8 mouse cellular contexts compared by ENCODE assay signal in genomic region chr19:55744576-55745191, GRCm38 (mm10). TPM values are rescaled to one million over a fixed set of nuclear protein-coding genes. Genes with fewer than 3 reads are reported as not detected.
DNase-seq lines count a peak whose midpoint lies in the region; ATAC-seq and TF ChIP-seq lines count a peak whose summit lies in the region.

No protein-coding gene starts in this region.

- DNase-seq in heart, postnatal 36 days: no peak
- DNase-seq in brain, embryonic 14.5 days (ENCODE audit: low read depth): peak; percentile 53
- DNase-seq in heart, postnatal 4 days: peak; percentile 44
- DNase-seq in right cerebral cortex, adult 18-20 months: no peak
- no peak for DNase-seq in left cerebral cortex, adult 18-20 months (ENCODE audit: low spot score in 2 of 2)
- DNase-seq in MN1 (ENCODE audit: low spot score): no peak

- H3K27ac ChIP-seq in heart, embryonic 11.5 days (ENCODE audit: low read depth, low read length): peak overlapping the region; percentile 93
- no peak overlapping the region; the same call in 1 of the 2 replicates for H3K27ac ChIP-seq in liver, embryonic 16.5 days (ENCODE audit: low read length)

- ATAC-seq in heart, embryonic 11.5 days (replicated peaks; ENCODE audit: insufficient number of reproducible peaks, low FRiP score, low TSS enrichment): no peak
- ATAC-seq in liver, embryonic 16.5 days (ENCODE audit: low read depth): no peak

- TF ChIP-seq POLR2A in brain, embryonic 14.5 days (IDR thresholded peaks at IDR 0.05; ENCODE audit: borderline replicate concordance, extremely low read depth, insufficient read depth, insufficient read length, poor library complexity, severe bottlenecking): no peak

- peak overlapping the region; percentile 93 for H3K9ac ChIP-seq in heart, embryonic 11.5 days (ENCODE audit: low read depth, low read length)
- no peak overlapping the region for H3K9ac ChIP-seq in liver, embryonic 16.5 days (ENCODE audit: low read depth, low read length)

- no peaks in the 10 kb centered on the region for H3K36me3 ChIP-seq in heart, embryonic 11.5 days (ENCODE audit: control insufficient read depth, insufficient read depth, low read length)
- H3K36me3 ChIP-seq in liver, embryonic 16.5 days (ENCODE audit: control insufficient read depth, insufficient read depth): no peaks in the 10 kb centered on the region

- WGBS in heart, embryonic 11.5 days (ENCODE audit: insufficient replicate concordance): 1% methylated on average over 21 of the region's 21 CpGs
- WGBS in liver, embryonic 16.5 days (ENCODE audit: insufficient replicate concordance): 7% methylated on average over 21 of the region's 21 CpGs

- H3K4me1 ChIP-seq in heart, embryonic 11.5 days (ENCODE audit: control insufficient read depth, insufficient read depth, low read length): peaks cover 53% of the 10 kb centered on the region
- H3K4me1 ChIP-seq in liver, embryonic 16.5 days (ENCODE audit: control insufficient read depth, low read depth, low read length): peaks cover 6% of the 10 kb centered on the region

- intact Hi-C loops in heart, postnatal 36 days (cut with DNase I): loop anchor here (2.0 to 10.0 kb wide), 5 partner anchors 24 to 390 kb away; no protein-coding TSS in a partner anchor

- H3K4me3 ChIP-seq in heart, embryonic 11.5 days (ENCODE audit: low read depth, low read length): peak overlapping the region; percentile 94
- H3K4me3 ChIP-seq in liver, embryonic 16.5 days (ENCODE audit: low read depth, low read length): peak overlapping the region; percentile 66

- no peaks in the 10 kb centered on the region for H3K9me3 ChIP-seq in heart, embryonic 11.5 days (replicated peaks; ENCODE audit: control insufficient read depth, low read length)
- H3K9me3 ChIP-seq in liver, embryonic 16.5 days (replicated peaks; ENCODE audit: control insufficient read depth, low read length): no peaks in the 10 kb centered on the region

- H3K4me2 ChIP-seq in heart, embryonic 11.5 days: peak overlapping the region; percentile 98
- H3K4me2 ChIP-seq in liver, embryonic 16.5 days (ENCODE audit: low read depth, low read length): peak overlapping the region; percentile 67

- TF ChIP-seq CTCF in brain, embryonic 14.5 days (IDR thresholded peaks at IDR 0.05; ENCODE audit: borderline replicate concordance, extremely low read depth, insufficient read depth, insufficient read length): no peak

- H3K27me3 ChIP-seq in heart, embryonic 11.5 days (ENCODE audit: control insufficient read depth, insufficient read depth, low read length): no peaks in the 10 kb centered on the region
- peaks cover 72% of the 10 kb centered on the region for H3K27me3 ChIP-seq in liver, embryonic 16.5 days (ENCODE audit: control insufficient read depth, insufficient read depth, low read depth, low read length)

RNA-seq across cellular contexts. Expression of gene Tcf7l2, which starts 3.1 kb away (rescaled TPM):
- 67.1 and 82.0 TPM in 2 replicates for polyA plus RNA-seq in heart, embryonic 11.5 days (2014; fragmentation: Nextera tagmentation; extraction: Ambion mirVana)
- total RNA-seq in heart, postnatal 36 days (2021): 10 to 100 TPM; 11.9 to 17.9 TPM
- polyA plus RNA-seq in brain, embryonic 14.5 days (2012; rRNA removed): 222 and 296 TPM in 2 replicates
- total RNA-seq in heart, postnatal 4 days (2021): 10 to 100 TPM; 24.6 to 28.6 TPM
- 16.5 and 20.7 TPM in 2 replicates for polyA plus RNA-seq in liver, embryonic 16.5 days (2015; fragmentation: Nextera tagmentation; extraction: Ambion mirVana)
- total RNA-seq in left cerebral cortex, adult 18-20 months (2021): 1 to 10 TPM; 7.4 to 8.9 TPM

Comparison
In these comparisons a context has a peak if more than half of its experiments do, and no peak if none do; other contexts are left out.
1. DNase-seq: peak in brain, embryonic 14.5 days (single experiment) and heart, postnatal 4 days (single experiment); none in heart, postnatal 36 days (0 of 2), right cerebral cortex, adult 18-20 months (single experiment), left cerebral cortex, adult 18-20 months (0 of 2) and MN1 (single experiment).